Mouse (Mus musculus) kidney, adult 2 months (tissue): ENCODE measurements at regions not wholly inside any gene's neighbourhood (a gene's known extent, or its start where the extent isn't known, plus 50 kb on each side); places are given as distances from the start of the nearest gene placed in this dataset.

Source experiments
- CTCF ChIP-seq: fragments of 200-500 bp; conservative IDR thresholded peaks from 2 replicates; pipeline ENCODE4 v1.5.1; 2011; ENCODE audit warnings: low read depth, mild to moderate bottlenecking, control low read depth, low read length, moderate library complexity, mixed read lengths; ENCODE audit not compliant: insufficient read depth, insufficient read length
- POLR2A ChIP-seq: fragments of 200-500 bp; IDR thresholded peaks from one replicate; pipeline ENCODE4 v1.6.1; 2011; ENCODE audit warnings: low read depth, low read length, control low read depth

GRCm38 (mm10) chr8:30924160-30924534, 2504.4 kb upstream of the 5930422O12Rik start:
- TF ChIP-seq POLR2A = no peak
- no peak for TF ChIP-seq CTCF
